Mouse (Mus musculus): ENCODE results near the gene Pmm2.

GRCm38 (mm10) chr16:8655108-8655507 lies 17.6 kb downstream of the Pmm2 start:
- TF ChIP-seq CTCF (IDR thresholded peaks at IDR 0.05; ENCODE audit: control insufficient read depth, insufficient read depth, insufficient read length), result no peak
- TF ChIP-seq CEBPB (IDR thresholded peaks at IDR 0.05; ENCODE audit: low read depth), result no peak
- no peak for TF ChIP-seq MAX (IDR thresholded peaks at IDR 0.05)
- no peak for TF ChIP-seq MYOG (IDR thresholded peaks at IDR 0.05; ENCODE audit: control insufficient read depth, extremely low read depth, insufficient read length)

Measured in C2C12 (cell line).